Mouse (Mus musculus) hindbrain, embryonic 13.5 days (tissue): Measurements from ENCODE around the gene Rai1. TPM values are rescaled to one million over a fixed set of nuclear protein-coding genes. Genes with fewer than 3 reads are reported as not detected.

Source experiments
- ATAC-seq: fragments of 200-750 bp; cut with Nextera tagmentation; 2 replicates; pipeline ENCODE4 v1.8.0; 2017; ENCODE audit warnings: moderate TSS enrichment; ENCODE audit not compliant: low FRiP score
- H3K27ac ChIP-seq: fragments of 300-500 bp; sonication (generic); 2 replicates; pipeline ENCODE4 v1.5.1; 2015; ENCODE audit warnings: inconsistent platforms, mild to moderate bottlenecking, moderate library complexity
- H3K27me3 ChIP-seq: fragments of 300-500 bp; sonication (generic); 2 replicates; pipeline ENCODE4 v1.6.1; 2015; ENCODE audit warnings: mild to moderate bottlenecking, inconsistent platforms
- H3K36me3 ChIP-seq: fragments of 300-500 bp; sonication (generic); 2 replicates; pipeline ENCODE4 v1.6.1; 2015; ENCODE audit warnings: mild to moderate bottlenecking, inconsistent platforms
- H3K4me1 ChIP-seq: fragments of 300-500 bp; sonication (generic); replicated peaks from 2 replicates; pipeline ENCODE4 v1.6.1; 2015; ENCODE audit warnings: inconsistent platforms
- H3K4me2 ChIP-seq: fragments of 300-500 bp; sonication (generic); 2 replicates; pipeline ENCODE4 v1.6.1; 2015; ENCODE audit warnings: inconsistent platforms, mild to moderate bottlenecking, moderate library complexity
- H3K4me3 ChIP-seq: fragments of 300-500 bp; sonication (generic); 2 replicates; pipeline ENCODE4 v1.5.1; 2015; ENCODE audit warnings: mild to moderate bottlenecking, inconsistent platforms
- H3K9ac ChIP-seq: fragments of 300-500 bp; sonication (generic); 2 replicates; pipeline ENCODE4 v1.6.1; 2015; ENCODE audit warnings: mild to moderate bottlenecking, inconsistent platforms
- H3K9me3 ChIP-seq: fragments of 300-500 bp; sonication (generic); 2 replicates; pipeline ENCODE4 v1.6.1; 2016; ENCODE audit warnings: inconsistent platforms
- WGBS: fragments of 180-500 bp; shearing (Covaris S2); methylation state at CpG from one replicate; pipeline ENCODE4 v1.1.7; 2015; 5-methylcytosine and 5-hydroxymethylcytosine counted together
- polyA plus RNA-seq: library from polyadenylated mRNA; unstranded; fragments of >200 nt; fragmentation: Nextera tagmentation; extraction: Ambion mirVana; gene quantifications from 2 replicates; pipeline ENCODE4 v1.2.1, GENCODE M21; 2015

Gene Rai1
- 32.6 and 32.7 TPM in 2 replicates for polyA plus RNA-seq

GRCm38 (mm10) chr11:60104810-60105592 is at the start of gene Rai1:
Gene Rai1, plus strand, starts transcription at chr11:60105013.
- no peaks in the 10 kb centered on the region for H3K27me3 ChIP-seq
- peaks cover 42% of the 10 kb centered on the region for H3K4me1 ChIP-seq
- no peaks in the 10 kb centered on the region for H3K9me3 ChIP-seq
- peak within 1 kb of the TSS; percentile 89 for H3K4me2 ChIP-seq
- H3K9ac ChIP-seq, result peak within 1 kb of the TSS; percentile 100
- no peaks in the 10 kb centered on the region for H3K36me3 ChIP-seq
- ATAC-seq, result peak; percentile 72
- peak within 1 kb of the TSS; percentile 98 for H3K4me3 ChIP-seq
- under 1% methylated on average over 88 of the region's 105 CpGs for WGBS
- H3K27ac ChIP-seq, result peak within 1 kb of the TSS; percentile 98

GRCm38 (mm10) chr11:60056520-60056919 is 48.3 kb upstream of the Rai1 start:
- Histone ChIP-seq H3K27ac (no peak overlapping the region), H3K4me3 (no peak overlapping the region), H3K4me2 (no peak overlapping the region), H3K9me3 (no peaks in the 10 kb centered on the region), H3K4me1 (no peaks in the 10 kb centered on the region), H3K9ac (no peak overlapping the region), H3K36me3 (no peaks in the 10 kb centered on the region), H3K27me3 (no peaks in the 10 kb centered on the region)
- no peak for ATAC-seq
- WGBS, result 85% methylated on average over 6 of the region's 6 CpGs

GRCm38 (mm10) chr11:60057987-60058386 is 46.8 kb upstream of the Rai1 start:
- Histone ChIP-seq H3K4me1 (no peaks in the 10 kb centered on the region), H3K9me3 (no peaks in the 10 kb centered on the region), H3K4me2 (no peak overlapping the region), H3K27ac (no peak overlapping the region), H3K4me3 (no peak overlapping the region), H3K36me3 (no peaks in the 10 kb centered on the region), H3K9ac (no peak overlapping the region), H3K27me3 (no peaks in the 10 kb centered on the region)
- ATAC-seq, result no peak
- 71% methylated on average over 2 of the region's 2 CpGs for WGBS

- no peak for ATAC-seq
- no peak overlapping the region for H3K4me2 ChIP-seq
- H3K9ac ChIP-seq, result no peak overlapping the region
- H3K27ac ChIP-seq, result no peak overlapping the region
- no peaks in the 10 kb centered on the region for H3K27me3 ChIP-seq
- WGBS, result 86% methylated on average over 10 of the region's 10 CpGs
- no peaks in the 10 kb centered on the region for H3K36me3 ChIP-seq
- H3K9me3 ChIP-seq, result no peaks in the 10 kb centered on the region
- no peak overlapping the region for H3K4me3 ChIP-seq
- no peaks in the 10 kb centered on the region for H3K4me1 ChIP-seq
Measured at GRCm38 (mm10) chr11:60058441-60058840, 46.4 kb upstream of the Rai1 start.

DNA sequence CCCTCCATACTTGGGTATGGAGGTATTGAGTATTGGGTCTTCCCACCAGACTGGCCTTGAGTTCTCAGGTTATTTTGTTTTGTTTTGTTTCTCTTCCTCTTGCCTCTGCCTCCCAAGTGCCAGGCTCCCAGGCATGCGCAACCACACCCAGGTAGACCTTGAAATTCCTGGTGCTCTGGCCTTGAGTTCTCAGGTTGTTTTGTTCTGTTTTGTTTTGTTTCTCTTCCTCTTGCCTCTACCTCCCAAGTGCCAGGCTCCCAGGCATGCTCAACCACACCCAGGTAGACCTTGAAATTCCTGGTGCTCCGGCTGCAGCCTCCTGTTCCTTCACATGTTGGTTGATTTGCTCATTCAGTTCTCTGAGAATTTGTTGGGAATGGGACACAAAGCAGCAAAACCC is 44.8 kb upstream of the Rai1 start:
- no peak for ATAC-seq
- WGBS, result 96% methylated on average over 2 of the region's 2 CpGs

DNA sequence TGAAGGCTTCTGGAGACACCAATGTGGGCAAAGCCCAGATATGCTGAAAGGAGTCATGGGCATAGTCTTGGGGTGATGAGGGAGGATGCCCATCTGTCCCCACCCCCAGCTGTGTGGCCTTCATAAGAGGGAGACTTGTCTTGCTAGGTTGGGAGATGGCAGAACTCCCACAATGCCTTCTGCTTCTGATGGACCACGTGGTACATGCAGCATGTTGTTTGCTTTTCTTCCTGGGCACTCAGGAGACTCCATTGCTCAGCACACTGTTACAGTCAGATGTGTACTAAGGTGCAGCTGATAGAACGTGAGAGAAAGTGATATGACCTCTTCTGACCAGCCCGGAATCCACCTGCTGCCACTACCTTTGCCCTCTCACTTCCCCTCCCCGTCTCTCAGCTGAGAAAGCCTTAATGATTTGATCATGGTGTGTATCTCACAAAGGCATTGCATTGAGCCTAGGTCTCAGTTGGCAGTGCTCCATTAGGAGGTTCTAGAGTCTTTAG is 43.3 kb upstream of the Rai1 start:
- H3K27me3 ChIP-seq, result no peaks in the 10 kb centered on the region
- no peak overlapping the region for H3K4me2 ChIP-seq
- no peak overlapping the region for H3K27ac ChIP-seq
- no peak for ATAC-seq
- WGBS, result 77% methylated on average over 4 of the region's 4 CpGs
- no peak overlapping the region for H3K4me3 ChIP-seq
- H3K4me1 ChIP-seq, result no peaks in the 10 kb centered on the region
- no peaks in the 10 kb centered on the region for H3K36me3 ChIP-seq
- H3K9me3 ChIP-seq, result no peaks in the 10 kb centered on the region
- H3K9ac ChIP-seq, result no peak overlapping the region

More for the DNA sequence above, 44.8 kb upstream of the Rai1 start:
- H3K4me1 ChIP-seq, result no peaks in the 10 kb centered on the region
- no peak overlapping the region for H3K4me2 ChIP-seq
- no peak overlapping the region for H3K9ac ChIP-seq
- H3K4me3 ChIP-seq, result no peak overlapping the region
- no peaks in the 10 kb centered on the region for H3K9me3 ChIP-seq
- no peaks in the 10 kb centered on the region for H3K36me3 ChIP-seq
- no peaks in the 10 kb centered on the region for H3K27me3 ChIP-seq
- no peak overlapping the region for H3K27ac ChIP-seq

DNA sequence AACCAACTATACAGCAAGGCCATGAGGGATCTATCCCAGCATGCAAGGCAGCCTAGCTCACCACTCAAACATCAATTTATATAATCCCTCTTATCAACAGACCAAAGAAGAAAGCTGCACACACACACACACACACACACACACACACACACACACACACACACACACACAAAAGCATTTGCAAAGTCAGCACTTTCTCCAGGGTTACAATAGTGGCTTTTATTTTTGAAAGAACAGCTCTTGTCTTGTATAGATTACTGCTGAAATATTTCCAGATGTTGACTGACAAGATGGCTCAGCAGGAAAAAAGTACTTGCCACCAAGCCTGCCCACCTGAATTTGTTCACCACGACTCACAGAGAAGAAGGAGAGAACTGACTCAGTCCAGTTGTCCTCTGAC is 39.5 kb upstream of the Rai1 start:
- Histone ChIP-seq H3K36me3 (no peaks in the 10 kb centered on the region), H3K4me1 (no peaks in the 10 kb centered on the region), H3K9me3 (no peaks in the 10 kb centered on the region), H3K27me3 (no peaks in the 10 kb centered on the region), H3K9ac (no peak overlapping the region), H3K4me3 (no peak overlapping the region), H3K4me2 (no peak overlapping the region), H3K27ac (no peak overlapping the region)
- 76% methylated on average over 1 of the region's 1 CpGs for WGBS
- no peak for ATAC-seq

- no peak overlapping the region for H3K4me3 ChIP-seq
- H3K27me3 ChIP-seq, result no peaks in the 10 kb centered on the region
- ATAC-seq, result no peak
- peaks cover 7% of the 10 kb centered on the region; the same call in 1 of the 2 replicates for H3K4me1 ChIP-seq
- H3K27ac ChIP-seq, result no peak overlapping the region
- 88% methylated on average over 4 of the region's 4 CpGs for whole genome bisulfite sequencing
- no peak overlapping the region for H3K9ac ChIP-seq
- no peaks in the 10 kb centered on the region for H3K9me3 ChIP-seq
- H3K4me2 ChIP-seq, result no peak overlapping the region
- H3K36me3 ChIP-seq, result no peaks in the 10 kb centered on the region
Measured at GRCm38 (mm10) chr11:60067646-60068045, 37.2 kb upstream of the Rai1 start.

DNA sequence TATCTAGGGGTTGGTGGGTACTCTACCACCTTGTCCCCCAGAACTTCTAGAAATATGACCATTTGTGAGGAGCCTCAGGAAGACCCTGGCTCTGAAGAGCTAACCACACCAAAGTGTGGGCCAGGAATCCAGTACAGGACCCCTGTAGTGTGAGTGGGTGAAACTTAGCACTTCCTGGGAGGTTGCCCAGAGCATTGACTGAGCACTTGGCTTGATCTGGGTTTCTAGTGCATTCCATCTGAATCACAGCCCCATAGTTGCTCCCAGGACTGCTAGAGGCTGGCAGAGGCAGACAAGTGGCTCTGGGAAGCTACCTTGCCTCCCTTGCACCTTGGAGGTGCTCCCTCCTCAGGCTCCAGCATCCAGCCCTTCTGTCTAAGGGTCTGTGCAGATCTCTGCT is 36.2 kb upstream of the Rai1 start:
- no peak overlapping the region for H3K9ac ChIP-seq
- H3K4me3 ChIP-seq, result no peak overlapping the region
- no peak for ATAC-seq
- peaks cover 7% of the 10 kb centered on the region; the same call in 1 of the 2 replicates for H3K4me1 ChIP-seq
- H3K27ac ChIP-seq, result no peak overlapping the region
- no peak overlapping the region for H3K4me2 ChIP-seq
- no peaks in the 10 kb centered on the region for H3K27me3 ChIP-seq
- no peaks in the 10 kb centered on the region for H3K9me3 ChIP-seq
- no peaks in the 10 kb centered on the region for H3K36me3 ChIP-seq

- Histone ChIP-seq H3K36me3 (no peaks in the 10 kb centered on the region), H3K4me3 (no peak overlapping the region), H3K27me3 (no peaks in the 10 kb centered on the region), H3K4me2 (no peak overlapping the region), H3K9ac (no peak overlapping the region), H3K27ac (no peak overlapping the region), H3K4me1 (peaks cover 11% of the 10 kb centered on the region; the same call in 1 of the 2 replicates), H3K9me3 (no peaks in the 10 kb centered on the region)
- WGBS, result 37% methylated on average over 8 of the region's 8 CpGs
- ATAC-seq, result no peak
Measured at GRCm38 (mm10) chr11:60070599-60070998, 34.2 kb upstream of the Rai1 start.

DNA sequence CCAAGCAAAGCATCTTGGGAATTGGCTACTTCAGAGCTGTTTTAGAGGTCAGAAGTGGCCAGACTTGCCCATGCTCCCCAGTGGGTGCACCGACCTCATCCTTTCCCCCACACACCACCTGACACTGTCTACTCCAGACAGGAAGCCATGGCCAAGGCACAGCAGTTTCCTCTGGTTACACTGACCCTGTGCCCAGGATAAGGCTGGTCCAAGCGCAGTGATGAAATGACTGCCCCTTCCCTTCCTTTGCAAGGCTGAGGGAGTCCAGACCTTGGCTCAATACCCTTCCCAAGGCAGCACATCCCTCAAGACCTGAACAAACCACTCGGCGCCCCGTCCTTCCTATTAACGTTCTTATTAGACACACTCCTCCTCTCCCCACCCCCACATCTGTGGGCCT is 33.6 kb upstream of the Rai1 start:
- no peak for ATAC-seq
- Histone ChIP-seq H3K4me2 (no peak overlapping the region), H3K9ac (no peak overlapping the region), H3K9me3 (no peaks in the 10 kb centered on the region), H3K36me3 (no peaks in the 10 kb centered on the region), H3K4me3 (no peak overlapping the region), H3K27ac (no peak overlapping the region), H3K4me1 (peaks cover 11% of the 10 kb centered on the region; the same call in 1 of the 2 replicates), H3K27me3 (no peaks in the 10 kb centered on the region)
- WGBS, result 90% methylated on average over 6 of the region's 6 CpGs

GRCm38 (mm10) chr11:60073121-60073520 is 31.7 kb upstream of the Rai1 start:
- Histone ChIP-seq H3K9ac (no peak overlapping the region), H3K4me3 (no peak overlapping the region), H3K4me2 (no peak overlapping the region), H3K27me3 (no peaks in the 10 kb centered on the region), H3K27ac (no peak overlapping the region), H3K36me3 (no peaks in the 10 kb centered on the region), H3K4me1 (peaks cover 11% of the 10 kb centered on the region; the same call in 1 of the 2 replicates), H3K9me3 (no peaks in the 10 kb centered on the region)
- no peak for ATAC-seq

GRCm38 (mm10) chr11:60073936-60074502 is 30.8 kb upstream of the Rai1 start:
- no peaks in the 10 kb centered on the region for H3K9me3 ChIP-seq
- no peak overlapping the region for H3K27ac ChIP-seq
- no peaks in the 10 kb centered on the region for H3K36me3 ChIP-seq
- H3K4me2 ChIP-seq, result no peak overlapping the region
- no peak for ATAC-seq
- H3K27me3 ChIP-seq, result no peaks in the 10 kb centered on the region
- H3K9ac ChIP-seq, result no peak overlapping the region
- peaks cover 11% of the 10 kb centered on the region; the same call in 1 of the 2 replicates for H3K4me1 ChIP-seq
- H3K4me3 ChIP-seq, result no peak overlapping the region
- WGBS, result 72% methylated on average over 15 of the region's 15 CpGs
